Mouse (Mus musculus): ENCODE measurements around the gene Ppil2. TPM values are rescaled to one million over a fixed set of nuclear protein-coding genes. Genes with fewer than 3 reads are reported as not detected.

Gene Ppil2
- total RNA-seq, 2 experiments from 2014 or later = 33.7 to 38.6 TPM

GRCm38 (mm10) chr16:17044320-17044719 is 66.7 kb downstream of the Ppil2 start:
- intact Hi-C loops (cut with DNase I) = no loop called here
- DNase-seq (ENCODE audit: low spot score) = no peak

DNA sequence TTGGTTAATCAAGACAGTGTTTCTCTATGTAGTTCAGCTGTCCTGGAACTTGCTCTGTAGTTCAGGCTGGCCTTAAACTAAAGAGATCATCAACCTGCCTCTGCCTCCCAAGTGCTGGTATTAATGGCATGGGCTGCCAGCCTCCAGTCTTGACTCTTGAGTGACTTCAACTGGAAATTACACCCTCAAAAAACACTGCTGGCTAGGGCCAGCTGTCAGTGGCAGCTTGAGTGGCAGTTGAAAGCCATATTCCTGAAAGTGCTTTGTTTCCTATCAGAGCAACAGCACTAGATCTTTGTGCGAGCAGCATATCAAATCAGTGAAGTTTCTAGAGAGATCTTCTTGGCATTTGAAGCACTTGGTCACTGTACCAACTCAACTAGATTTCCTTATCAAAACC is 69.6 kb downstream of the Ppil2 start:
- no peak for DNase-seq (ENCODE audit: low spot score)
- intact Hi-C loops (cut with DNase I) = no loop called here

DNA sequence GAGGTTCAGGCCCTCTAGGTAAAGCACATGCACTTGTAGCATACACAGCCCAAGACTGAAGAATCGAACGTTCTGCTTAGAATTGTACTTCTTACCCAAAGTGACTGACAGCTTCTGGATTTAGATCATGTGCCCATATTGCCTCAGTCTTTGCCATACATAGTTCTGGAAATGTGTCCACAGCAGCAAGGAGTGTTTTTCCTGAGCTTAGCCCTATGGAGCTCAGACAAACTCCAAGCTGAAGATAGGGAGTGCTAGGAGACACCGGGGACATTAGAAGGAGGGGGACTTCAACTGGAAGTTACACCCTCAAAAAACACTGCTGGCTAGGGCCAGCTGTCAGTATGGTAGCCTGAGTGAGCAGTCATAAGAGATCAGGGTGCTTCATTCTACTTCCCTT is 70.3 kb downstream of the Ppil2 start:
- intact Hi-C loops (cut with DNase I) = no loop called here
- no peak for DNase-seq (ENCODE audit: low spot score)

Small RNAs within 50 kb of the gene (microRNA-seq; reads per million reads assigned to microRNA genes)
- gene Mir130b (177 reads per million, percentile 64 among the genes with 10 or more reads in this experiment), gene Mir301b (not detected)

Other genes starting within 250 kb of the Ppil2 start
- not detected for gene Igll1, start 247.3 kb downstream of the Ppil2 start, total RNA-seq (2021)
- gene Top3b, start 240.5 kb downstream of the Ppil2 start, total RNA-seq (2021) = 10 to 100 TPM; 33.0 to 33.2 TPM
- under 1 TPM in 1 of 2 experiments, not detected in 1; 0.34 TPM for gene Vpreb1, start 240.4 kb downstream of the Ppil2 start, total RNA-seq (2021)
- gene Ppm1f, start 214.8 kb downstream of the Ppil2 start, total RNA-seq (2021) = 10 to 100 TPM; 21.5 to 31.2 TPM
- 100 to 1,000 TPM in 1 of 2 experiments, 10 to 100 TPM in 1; 99.1 to 108 TPM for gene Mapk1, start 127.9 kb downstream of the Ppil2 start, total RNA-seq (2021)
- 1 to 10 TPM; 1.5 to 1.8 TPM for gene Ypel1, start 41.6 kb downstream of the Ppil2 start, total RNA-seq (2021)
- not detected for gene 2610318N02Rik, start 13.9 kb upstream of the Ppil2 start, total RNA-seq (2021)
- 10 to 100 TPM; 15.6 to 21.7 TPM for gene Sdf2l1, start 21.1 kb upstream of the Ppil2 start, total RNA-seq (2021)
- gene Ydjc, start 33.4 kb upstream of the Ppil2 start, total RNA-seq (2021) = 1 to 10 TPM; 1.1 to 2.2 TPM
- gene Ccdc116, start 36.0 kb upstream of the Ppil2 start, total RNA-seq (2021) = under 1 TPM in 1 of 2 experiments, not detected in 1; 0.13 TPM
- 100 to 1,000 TPM; 102 to 113 TPM for gene Ube2l3, start 91.4 kb upstream of the Ppil2 start, total RNA-seq (2021)
- under 1 TPM; 0.08 to 0.14 TPM for gene Rimbp3, start 97.3 kb upstream of the Ppil2 start, total RNA-seq (2021)
- 1 to 10 TPM; 2.0 to 2.2 TPM for gene Hic2, start 122.3 kb upstream of the Ppil2 start, total RNA-seq (2021)
- gene Tmem191c, start 164.8 kb upstream of the Ppil2 start, total RNA-seq (2021) = 1 to 10 TPM; 2.0 to 2.7 TPM
- 1 to 10 TPM; 2.0 TPM for gene Serpind1, start 220.1 kb upstream of the Ppil2 start, total RNA-seq (2021)